Comparison of ENCODE assay signal across 8 mouse cellular contexts in genomic region chr2:91202972-91203656, GRCm38 (mm10). TPM values are rescaled to one million over a fixed set of nuclear protein-coding genes. Genes with fewer than 3 reads are reported as not detected.
DNase-seq lines count a peak whose midpoint lies in the region; ATAC-seq lines count a peak whose summit lies in the region.

No protein-coding gene starts in this region.

- peak overlapping the region; percentile 69 for H3K4me2 ChIP-seq in forebrain, embryonic 12.5 days
- H3K4me2 ChIP-seq in liver, embryonic 13.5 days, result peak overlapping the region; percentile 78

- no peaks in the 10 kb centered on the region for H3K27me3 ChIP-seq in heart, embryonic 10.5 days (ENCODE audit: insufficient read depth, poor library complexity, severe bottlenecking)
- no peaks in the 10 kb centered on the region for H3K27me3 ChIP-seq in forebrain, embryonic 12.5 days
- no peaks in the 10 kb centered on the region for H3K27me3 ChIP-seq in liver, embryonic 13.5 days

- no peak for DNase-seq in heart, embryonic 10.5 days (ENCODE audit: low spot score)
- no peak for DNase-seq in heart, adult 8-10 months (ENCODE audit: low spot score)
- DNase-seq in liver, embryonic 13.5 days, result no peak
- no peak for DNase-seq in ovary, postnatal 36 days (ENCODE audit: low spot score)
- DNase-seq in adrenal gland, adult 8-10 months, result no peak
- DNase-seq in spleen, postnatal 14 days (ENCODE audit: low spot score in 2 of 2), result no peak

- ATAC-seq in CD4-positive, CD25-positive, alpha-beta regulatory T cell, adult 4 months, result peak; percentile 50
- ATAC-seq in forebrain, embryonic 12.5 days (ENCODE audit: low FRiP score), result no peak; the same call in 1 of the 2 replicates
- ATAC-seq in liver, embryonic 13.5 days (ENCODE audit: low read depth), result no peak

- peak overlapping the region; percentile 96 for H3K27ac ChIP-seq in heart, embryonic 10.5 days
- peak overlapping the region; percentile 93 for H3K27ac ChIP-seq in forebrain, embryonic 12.5 days
- H3K27ac ChIP-seq in liver, embryonic 13.5 days, result peak overlapping the region; percentile 84

- peaks cover 35% of the 10 kb centered on the region for H3K36me3 ChIP-seq in heart, embryonic 10.5 days
- peaks cover 28% of the 10 kb centered on the region for H3K36me3 ChIP-seq in forebrain, embryonic 12.5 days (replicated peaks)
- peaks cover 30% of the 10 kb centered on the region for H3K36me3 ChIP-seq in liver, embryonic 13.5 days

- WGBS in heart, embryonic 10.5 days, result 15% methylated on average over 20 of the region's 20 CpGs
- 14% methylated on average over 20 of the region's 20 CpGs for WGBS in forebrain, embryonic 12.5 days
- 14% methylated on average over 20 of the region's 20 CpGs for WGBS in liver, embryonic 13.5 days (ENCODE audit: insufficient replicate concordance)

- peak overlapping the region; percentile 87 for H3K4me3 ChIP-seq in heart, embryonic 10.5 days
- peak overlapping the region; percentile 58 for H3K4me3 ChIP-seq in forebrain, embryonic 12.5 days (replicated peaks)
- peak overlapping the region; percentile 80 for H3K4me3 ChIP-seq in liver, embryonic 13.5 days (replicated peaks)

- H3K9ac ChIP-seq in forebrain, embryonic 12.5 days, result peak overlapping the region; percentile 71
- peak overlapping the region; percentile 84 for H3K9ac ChIP-seq in liver, embryonic 13.5 days

- H3K9me3 ChIP-seq in heart, embryonic 10.5 days, result no peaks in the 10 kb centered on the region
- no peaks in the 10 kb centered on the region for H3K9me3 ChIP-seq in forebrain, embryonic 12.5 days
- no peaks in the 10 kb centered on the region for H3K9me3 ChIP-seq in liver, embryonic 13.5 days (replicated peaks)

- H3K4me1 ChIP-seq in heart, embryonic 10.5 days, result peaks cover 16% of the 10 kb centered on the region
- H3K4me1 ChIP-seq in forebrain, embryonic 12.5 days, result peaks cover 20% of the 10 kb centered on the region
- peaks cover 25% of the 10 kb centered on the region for H3K4me1 ChIP-seq in liver, embryonic 13.5 days (replicated peaks)

RNA-seq across cellular contexts. Expression of gene Acp2, which starts 0.4 kb away (rescaled TPM):
- 17.6 and 24.2 TPM in 2 replicates for polyA plus RNA-seq in heart, embryonic 10.5 days (2016; fragmentation: Nextera tagmentation; extraction: Ambion mirVana)
- 10 to 100 TPM; 14.3 to 17.5 (median 16.7) TPM for total RNA-seq in heart, adult 8-10 months (2022)
- 10 to 100 TPM; 17.9 to 25.7 TPM for polyA plus RNA-seq in CD4-positive, CD25-positive, alpha-beta regulatory T cell, adult 4 months (2017; shearing (Covaris generic))
- 33.2 and 33.9 TPM in 2 replicates for polyA plus RNA-seq in forebrain, embryonic 12.5 days (2016; fragmentation: Nextera tagmentation; extraction: Ambion mirVana)
- polyA plus RNA-seq in liver, embryonic 13.5 days (2015; fragmentation: Nextera tagmentation; extraction: Ambion mirVana), result 8.2 and 10.4 TPM in 2 replicates
- 10 to 100 TPM; 44.7 to 74.7 (median 57.5) TPM for total RNA-seq in adrenal gland, adult 8-10 months (2022)

RNA-seq across cellular contexts. Expression of gene Nr1h3, which starts 0.5 kb away (rescaled TPM):
- 1.9 and 4.5 TPM in 2 replicates for polyA plus RNA-seq in heart, embryonic 10.5 days (2016; fragmentation: Nextera tagmentation; extraction: Ambion mirVana)
- 10 to 100 TPM; 15.6 to 31.0 (median 22.5) TPM for total RNA-seq in heart, adult 8-10 months (2022)
- polyA plus RNA-seq in CD4-positive, CD25-positive, alpha-beta regulatory T cell, adult 4 months (2017; shearing (Covaris generic)), result 1 to 10 TPM; 1.4 to 1.8 TPM
- polyA plus RNA-seq in forebrain, embryonic 12.5 days (2016; fragmentation: Nextera tagmentation; extraction: Ambion mirVana), result 1.4 TPM in 2 replicates
- polyA plus RNA-seq in liver, embryonic 13.5 days (2015; fragmentation: Nextera tagmentation; extraction: Ambion mirVana), result 14.1 and 16.5 TPM in 2 replicates
- 10 to 100 TPM; 21.1 to 32.1 (median 25.4) TPM for total RNA-seq in adrenal gland, adult 8-10 months (2022)

RNA-seq across cellular contexts. Expression of gene Madd, which starts 19.5 kb away (rescaled TPM):
- 6.8 and 7.7 TPM in 2 replicates for polyA plus RNA-seq in heart, embryonic 10.5 days (2016; fragmentation: Nextera tagmentation; extraction: Ambion mirVana)
- 1 to 10 TPM; 4.9 to 6.9 (median 6.1) TPM for total RNA-seq in heart, adult 8-10 months (2022)
- polyA plus RNA-seq in CD4-positive, CD25-positive, alpha-beta regulatory T cell, adult 4 months (2017; shearing (Covaris generic)), result 10 to 100 TPM; 58.7 to 84.7 TPM
- polyA plus RNA-seq in forebrain, embryonic 12.5 days (2016; fragmentation: Nextera tagmentation; extraction: Ambion mirVana), result 39.1 and 41.2 TPM in 2 replicates
- polyA plus RNA-seq in liver, embryonic 13.5 days (2015; fragmentation: Nextera tagmentation; extraction: Ambion mirVana), result 7.4 and 8.4 TPM in 2 replicates
- 10 to 100 TPM; 25.2 to 44.7 (median 32.4) TPM for total RNA-seq in adrenal gland, adult 8-10 months (2022)

RNA-seq across cellular contexts. Expression of gene Ddb2, which starts 33.7 kb away (rescaled TPM):
- 7.3 and 9.4 TPM in 2 replicates for polyA plus RNA-seq in heart, embryonic 10.5 days (2016; fragmentation: Nextera tagmentation; extraction: Ambion mirVana)
- 1 to 10 TPM; 1.7 to 4.2 (median 3.3) TPM for total RNA-seq in heart, adult 8-10 months (2022)
- polyA plus RNA-seq in CD4-positive, CD25-positive, alpha-beta regulatory T cell, adult 4 months (2017; shearing (Covaris generic)), result 10 to 100 TPM; 79.4 to 79.5 TPM
- 10.3 TPM in 2 replicates for polyA plus RNA-seq in forebrain, embryonic 12.5 days (2016; fragmentation: Nextera tagmentation; extraction: Ambion mirVana)
- polyA plus RNA-seq in liver, embryonic 13.5 days (2015; fragmentation: Nextera tagmentation; extraction: Ambion mirVana), result 5.5 and 6.0 TPM in 2 replicates
- total RNA-seq in adrenal gland, adult 8-10 months (2022), result 10 to 100 TPM in 3 of 4 experiments, 1 to 10 TPM in 1; 8.4 to 22.9 (median 17.1) TPM

RNA-seq across cellular contexts. Expression of gene Pacsin3, which starts 52.6 kb away (rescaled TPM):
- polyA plus RNA-seq in heart, embryonic 10.5 days (2016; fragmentation: Nextera tagmentation; extraction: Ambion mirVana), result 26.0 and 27.4 TPM in 2 replicates
- total RNA-seq in heart, adult 8-10 months (2022), result 100 to 1,000 TPM; 168 to 198 (median 178) TPM
- 1 to 10 TPM in 1 of 2 experiments, under 1 TPM in 1; 0.69 to 1.4 TPM for polyA plus RNA-seq in CD4-positive, CD25-positive, alpha-beta regulatory T cell, adult 4 months (2017; shearing (Covaris generic))
- 28.1 and 29.1 TPM in 2 replicates for polyA plus RNA-seq in forebrain, embryonic 12.5 days (2016; fragmentation: Nextera tagmentation; extraction: Ambion mirVana)
- 10.5 and 11.5 TPM in 2 replicates for polyA plus RNA-seq in liver, embryonic 13.5 days (2015; fragmentation: Nextera tagmentation; extraction: Ambion mirVana)
- 100 to 1,000 TPM in 2 of 4 experiments, 10 to 100 TPM in 2; 68.6 to 220 (median 125) TPM for total RNA-seq in adrenal gland, adult 8-10 months (2022)
